Mouse (Mus musculus): Measurements from ENCODE around the gene Gm28557. TPM values are rescaled to one million over a fixed set of nuclear protein-coding genes. Genes with fewer than 3 reads are reported as not detected.
A peak's percentile ranks its signal among the peaks of the same experiment; 100 is the strongest.
"Not testable (repeated sequence)": the region's sequence is repeated elsewhere in the genome, so short reads cannot be mapped to it uniquely, and the experiment has no call there.

Gm28557 gene
- 1 to 10 TPM; 3.1 to 4.3 (median 3.5) TPM for total RNA-seq (2022)

- DNase-seq (ENCODE audit: low spot score in 2 of 2): peak; percentile 96
Observed at GRCm38 (mm10) chr13:67108194-67108820, at the start of gene Gm28557. Gm28557 (minus strand) TSS chr13:67108604.

GRCm38 (mm10) chr13:67128038-67128721 is 19.8 kb upstream of the Gm28557 start:
- peak; percentile 88 for DNase-seq (ENCODE audit: low spot score in 2 of 2)

GRCm38 (mm10) chr13:67127507-67127906 is 19.1 kb upstream of the Gm28557 start:
- not testable (repeated sequence) for DNase-seq (ENCODE audit: low spot score in 2 of 2)

DNA sequence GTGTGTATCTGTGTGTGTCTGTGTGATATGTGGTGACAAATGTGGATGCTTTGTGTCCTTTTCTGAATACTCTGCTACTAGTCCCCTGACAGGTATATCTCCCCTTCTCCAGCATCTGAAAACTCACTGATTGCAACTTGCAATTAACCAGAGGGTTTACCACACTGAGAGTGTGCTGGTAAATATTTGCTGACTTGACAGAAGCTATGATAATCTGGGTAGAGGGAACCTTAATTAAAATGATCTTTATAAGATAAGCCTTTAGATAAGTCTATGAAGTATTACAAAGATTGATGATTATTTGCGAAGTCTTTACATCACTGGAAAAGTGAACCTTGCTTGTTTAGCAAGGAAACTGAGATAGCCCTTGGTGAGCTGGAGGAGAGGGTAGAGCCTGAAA is 16.1 kb upstream of the Gm28557 start:
- DNase-seq (ENCODE audit: low spot score in 2 of 2): no peak

DNA sequence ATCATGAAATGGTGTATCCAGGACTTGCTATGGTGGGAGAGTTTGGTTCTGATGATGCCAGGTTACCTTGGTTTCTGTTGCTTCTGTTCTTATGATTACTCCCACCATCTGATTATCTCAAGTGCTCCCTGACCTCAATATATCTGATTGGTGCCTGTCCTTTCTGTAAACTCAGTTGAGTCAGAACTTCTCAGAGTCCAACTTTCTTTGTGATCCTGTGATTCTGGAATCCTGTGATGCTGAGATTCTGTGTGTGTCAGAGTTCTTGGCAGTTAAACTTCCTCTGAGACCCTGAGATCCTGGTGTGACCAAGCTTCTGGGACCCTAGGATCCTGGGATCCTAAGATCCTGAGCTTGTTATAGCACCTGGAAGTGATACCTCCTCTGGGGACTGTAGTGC is 13.0 kb upstream of the Gm28557 start, which contains the start of gene Zfp759:
Zfp759 (plus strand) TSS at position 301 of the 400 bp plus-strand sequence.
- DNase-seq (ENCODE audit: low spot score in 2 of 2): not testable (repeated sequence)

DNA sequence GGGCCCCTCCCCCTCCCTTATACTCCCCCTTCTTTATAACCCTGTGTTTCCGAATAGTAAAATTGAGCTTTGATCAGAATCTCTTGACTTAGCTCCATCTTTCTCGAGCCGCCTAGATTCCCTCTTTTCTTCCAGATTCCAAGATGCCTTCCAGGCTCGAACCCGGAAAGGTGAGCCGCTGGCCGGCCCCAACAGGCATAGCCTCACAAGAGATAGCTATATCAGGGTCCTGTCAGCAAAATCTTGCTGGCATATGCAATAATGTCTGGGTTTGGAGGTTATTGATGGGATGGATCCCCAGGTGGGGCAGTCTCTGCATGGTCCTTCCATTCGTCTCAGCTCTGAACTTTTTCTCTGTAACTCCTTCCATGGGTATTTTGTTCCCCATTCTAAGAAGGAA is 7.8 kb upstream of the Gm28557 start, which contains the start of gene Rslcan18:
Rslcan18 (minus strand) TSS at position 101 of the 400 bp plus-strand sequence.
- DNase-seq (ENCODE audit: low spot score in 2 of 2): not testable (repeated sequence)

DNA sequence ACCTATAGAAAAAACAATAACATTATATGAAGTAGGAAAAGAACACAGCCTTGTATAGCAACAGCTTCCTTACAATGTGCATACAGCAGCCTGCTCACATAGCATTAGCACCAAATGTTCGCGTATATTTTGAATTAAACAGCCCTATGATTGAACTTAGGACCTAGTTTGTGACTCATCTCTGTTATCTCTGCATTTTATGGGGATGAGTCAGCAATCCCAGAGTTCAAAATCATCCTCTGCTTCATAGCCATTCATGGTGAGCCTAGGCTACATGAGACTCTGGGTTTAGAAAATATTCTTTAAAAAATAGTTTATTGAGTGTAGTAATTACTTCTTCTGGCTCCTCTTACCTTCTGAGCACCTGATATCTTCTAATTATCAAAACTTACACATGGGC is 4.9 kb upstream of the Gm28557 start:
- no peak for DNase-seq (ENCODE audit: low spot score in 2 of 2)

GRCm38 (mm10) chr13:67112096-67112495 is 3.7 kb upstream of the Gm28557 start:
- DNase-seq (ENCODE audit: low spot score in 2 of 2): peak in 1 of 2 experiments; percentile 8

DNA sequence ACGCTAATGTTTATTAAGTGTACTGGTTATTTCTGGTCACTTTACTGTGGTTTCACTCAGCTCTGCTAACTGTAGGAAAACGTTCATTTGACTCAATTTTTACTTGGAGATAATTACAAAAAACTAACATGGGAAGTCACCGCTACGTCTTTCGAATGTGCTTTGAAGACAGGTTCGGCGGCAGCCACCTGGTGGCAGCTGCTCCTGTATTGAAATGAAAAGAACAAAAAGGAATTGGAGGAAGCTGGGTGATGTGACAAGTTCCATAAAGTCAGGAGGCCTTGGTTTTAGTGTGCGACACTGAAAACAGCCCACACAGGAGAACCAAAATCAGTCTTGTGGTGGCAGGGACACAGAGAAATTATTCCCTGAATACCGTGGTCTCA is 410 bp upstream of the Gm28557 start:
- DNase-seq (ENCODE audit: low spot score in 2 of 2): no peak

DNA sequence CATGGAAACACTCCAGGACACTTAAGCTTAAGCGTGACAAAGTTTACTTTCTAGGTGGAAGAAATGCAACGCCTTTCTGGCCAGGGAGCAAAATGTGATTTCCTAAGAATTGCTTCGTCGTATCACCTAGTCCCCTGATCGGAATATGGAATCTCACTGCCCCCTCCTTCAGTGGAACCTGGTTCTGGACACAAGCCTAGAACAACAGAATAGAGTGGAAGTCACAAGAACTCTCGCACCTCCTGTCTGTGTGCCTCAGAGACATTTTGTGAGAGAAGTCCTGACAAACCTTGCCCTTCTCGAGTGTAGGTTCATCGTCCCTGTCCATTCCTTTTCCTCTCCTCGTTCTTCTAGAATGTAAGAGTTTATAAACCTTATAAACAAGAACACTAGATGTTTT is 723 bp downstream of the Gm28557 start:
- DNase-seq (ENCODE audit: low spot score in 2 of 2): no peak

DNA sequence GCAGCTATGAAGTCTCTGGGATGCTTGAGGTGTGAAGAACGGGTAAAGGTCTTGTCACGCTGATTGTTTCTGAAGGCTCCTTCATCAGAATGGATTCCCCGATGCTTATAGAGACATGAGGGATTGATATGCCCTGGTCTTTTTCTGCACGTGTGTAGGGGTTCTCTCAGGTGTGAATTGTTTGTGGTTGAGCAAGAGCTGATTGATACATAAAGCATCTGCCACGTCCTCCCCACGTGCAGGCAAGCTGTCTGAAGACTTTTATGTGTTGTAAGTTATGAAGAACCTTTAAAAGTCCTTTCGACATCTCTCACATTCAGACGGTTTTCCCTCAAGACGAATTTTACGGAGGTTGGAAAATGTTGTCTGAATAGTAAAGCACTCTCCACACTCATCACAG is 10.5 kb downstream of the Gm28557 start, which contains the start of gene Zfp708:
Zfp708 (minus strand) TSS at position 101 of the 400 bp plus-strand sequence.
- DNase-seq (ENCODE audit: low spot score in 2 of 2): no peak

DNA sequence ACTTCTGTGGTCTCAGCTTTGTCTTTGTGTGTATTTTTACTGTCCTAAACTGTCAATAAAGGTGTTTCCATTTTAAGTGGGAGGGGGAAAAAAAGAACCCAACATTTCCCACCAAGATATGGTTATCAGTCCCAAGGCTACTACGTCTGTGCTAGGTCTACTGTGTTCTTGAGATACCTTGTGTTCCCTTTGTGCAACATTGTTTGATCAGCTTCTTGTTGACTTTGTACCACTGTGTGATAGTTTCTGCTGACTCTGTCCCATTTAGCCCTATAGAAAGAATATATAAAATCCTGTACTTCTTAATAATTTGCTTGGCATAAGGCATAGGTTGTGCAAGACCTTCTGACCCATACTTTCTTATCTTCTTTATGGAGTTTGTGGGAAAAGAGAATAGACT is 18.2 kb downstream of the Gm28557 start:
- DNase-seq (ENCODE audit: low spot score in 2 of 2): no peak

DNA sequence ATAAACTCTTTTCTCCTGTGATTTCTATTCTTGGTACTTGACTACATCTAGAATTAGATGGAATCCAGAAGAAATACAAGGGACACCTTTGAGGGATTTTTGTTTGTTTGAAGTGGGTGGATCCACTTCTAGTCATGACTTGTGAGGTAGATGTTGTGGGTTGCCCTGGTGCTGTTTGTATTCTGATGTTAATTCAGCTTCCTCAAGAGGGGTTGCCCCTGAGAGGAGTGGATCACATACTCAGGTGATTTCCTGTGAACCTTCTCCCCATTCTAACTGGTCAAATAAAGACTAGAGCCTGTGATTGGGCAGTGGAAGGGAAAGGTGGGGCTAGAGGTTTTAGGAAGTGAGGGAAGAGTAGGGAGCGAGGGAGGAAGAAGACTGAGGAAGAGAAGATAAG is 26.5 kb downstream of the Gm28557 start:
- no peak for DNase-seq (ENCODE audit: low spot score in 2 of 2)

GRCm38 (mm10) chr13:67081142-67081713 is 27.2 kb downstream of the Gm28557 start:
- DNase-seq (ENCODE audit: low spot score in 2 of 2): peak; percentile 65 to 75

- DNase-seq (ENCODE audit: low spot score in 2 of 2): no peak
Observed at GRCm38 (mm10) chr13:67077244-67077643, 31.2 kb downstream of the Gm28557 start.

GRCm38 (mm10) chr13:67072786-67073185 is 35.6 kb downstream of the Gm28557 start:
- no peak for DNase-seq (ENCODE audit: low spot score in 2 of 2)

GRCm38 (mm10) chr13:67065386-67065785 is 43.0 kb downstream of the Gm28557 start:
- DNase-seq (ENCODE audit: low spot score in 2 of 2): no peak

DNA sequence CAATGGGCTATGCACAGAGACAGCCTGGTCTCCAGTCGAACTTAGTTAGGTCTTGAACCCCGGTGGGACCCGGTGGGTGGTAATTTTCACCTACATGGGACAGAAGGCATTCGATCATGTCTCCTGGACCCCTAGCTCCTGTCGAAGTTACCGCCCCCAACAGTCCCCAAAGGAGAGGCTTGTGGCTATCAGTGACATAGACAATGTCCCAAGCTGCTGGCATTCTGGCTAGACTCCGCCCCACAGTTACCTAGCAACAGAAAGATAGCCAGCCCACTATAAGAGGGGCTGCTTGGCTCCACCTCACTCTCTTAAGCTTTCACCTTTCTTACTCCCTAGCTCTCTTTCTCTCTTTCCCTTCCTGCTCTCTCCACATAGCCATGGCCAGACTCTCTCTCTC is 46.0 kb downstream of the Gm28557 start:
- no peak for DNase-seq (ENCODE audit: low spot score in 2 of 2)

DNA sequence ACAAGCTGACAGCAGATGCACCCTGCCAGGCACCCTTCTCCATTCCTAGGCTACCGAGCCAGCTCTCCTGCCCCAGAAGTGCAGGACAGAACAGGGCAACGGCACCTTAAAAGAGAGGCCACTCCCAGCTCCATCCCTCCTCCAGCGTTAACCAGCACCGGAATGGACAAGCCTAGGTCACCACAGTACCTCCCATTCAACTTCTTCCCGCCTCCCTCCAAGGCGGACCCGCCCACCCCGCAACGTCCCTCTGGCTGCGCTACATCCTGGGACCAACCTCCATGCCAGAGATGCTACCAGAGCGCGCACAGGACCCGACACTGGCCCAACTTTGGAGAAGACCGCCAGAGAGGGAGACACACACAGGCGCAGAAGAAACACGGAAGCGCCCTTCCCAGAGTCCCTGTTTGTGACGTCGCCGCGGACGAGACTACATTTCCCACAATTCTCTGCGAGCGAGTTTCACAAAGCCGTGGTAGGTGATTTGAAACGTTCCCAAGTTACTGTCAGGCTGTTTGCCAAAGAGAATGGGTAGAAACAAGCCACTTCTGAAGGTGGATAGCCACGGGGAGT is 47.5 kb downstream of the Gm28557 start, which contains the start of gene Zfp712:
Zfp712 (minus strand) TSS at position 385 of the 573 bp plus-strand sequence.
- DNase-seq (ENCODE audit: low spot score in 2 of 2): peak; percentile 92 to 93

GRCm38 (mm10) chr13:67060161-67060785 is 48.1 kb downstream of the Gm28557 start:
- DNase-seq (ENCODE audit: low spot score in 2 of 2): no peak
